ENCODE assay signal across 13 mouse cellular contexts in genomic region chr3:87323778-87324177, GRCm38 (mm10). TPM values are rescaled to one million over a fixed set of nuclear protein-coding genes. Genes with fewer than 3 reads are reported as not detected.
DNase-seq lines count a peak whose midpoint lies in the region; ATAC-seq and TF ChIP-seq lines count a peak whose summit lies in the region.
"Had no signal": no experiment of that assay in that cellular context is flagged by ENCODE, and none has a peak within 500 bp of the region (broad histone marks: within the 10 kb centered on the region; RNA-seq: fewer than 3 reads in every experiment).

No protein-coding gene starts in this region.

- H3K4me1 ChIP-seq in CH12.LX (ENCODE audit: control insufficient read depth in 1 of 2, insufficient read depth in 2 of 2): peaks cover 2 to 6% of the 10 kb centered on the region in 2 experiments; a peak in 3 of 4 replicates
- H3K4me1 ChIP-seq in embryonic facial prominence, embryonic 14.5 days (ENCODE audit: control insufficient read depth, insufficient read depth, low read length): no peaks in the 10 kb centered on the region
- H3K4me1 ChIP-seq: lung, embryonic 15.5 days; neural tube, embryonic 12.5 days had no signal

- H3K79me2 ChIP-seq in CH12.LX (replicated peaks; ENCODE audit: control insufficient read depth, extremely low read depth, insufficient read depth, poor library complexity, severe bottlenecking): no peaks in the 10 kb centered on the region

- dilution Hi-C loops in CH12.LX (cut with MboI; ENCODE audit: extremely low pct_ligation_motif_present, extremely low pct_unique_long_range_greater_than_20kb, low sequenced_read_pairs): no loop called here

- peak overlapping the region; percentile 6; the same call in 1 of the 2 replicates for H3K4me2 ChIP-seq in CH12.LX (ENCODE audit: insufficient read depth, low read depth, poor library complexity, severe bottlenecking)
- no peak overlapping the region for H3K4me2 ChIP-seq in embryonic facial prominence, embryonic 14.5 days (ENCODE audit: low read depth, low read length)
- H3K4me2 ChIP-seq: lung, embryonic 15.5 days; neural tube, embryonic 12.5 days had no signal

- TF ChIP-seq EP300 in CH12.LX (IDR thresholded peaks at IDR 0.05; ENCODE audit: low read length): no peak

- no peak overlapping the region for H3K4me3 ChIP-seq in CH12.LX (replicated peaks in 1 of 3; ENCODE audit: low read depth in 2 of 3, low read length in 2 of 3, poor library complexity in 1 of 3)
- H3K4me3 ChIP-seq in embryonic facial prominence, embryonic 14.5 days (ENCODE audit: low read depth, low read length): no peak overlapping the region
- H3K4me3 ChIP-seq: lung, embryonic 15.5 days; neural tube, embryonic 12.5 days had no signal

- in situ Hi-C loops in CH12.LX (cut with MboI; ENCODE audit: low pct_ligation_motif_present, low pct_unique_long_range_greater_than_20kb, low sequenced_read_pairs): loop anchor here (5.0 kb wide), 2 partner anchors 89 to 239 kb away; no protein-coding TSS in a partner anchor

- WGBS in embryonic facial prominence, embryonic 14.5 days: 10% methylated on average over 3 of the region's 3 CpGs

- no peak overlapping the region for H3K9ac ChIP-seq in CH12.LX (ENCODE audit: insufficient read depth, low read depth)
- H3K9ac ChIP-seq in embryonic facial prominence, embryonic 14.5 days (ENCODE audit: low read depth, low read length): no peak overlapping the region
- H3K9ac ChIP-seq: lung, embryonic 15.5 days; neural tube, embryonic 12.5 days had no signal

- no peak overlapping the region for H3K27ac ChIP-seq in CH12.LX (ENCODE audit: insufficient read depth, low read depth)
- no peak overlapping the region for H3K27ac ChIP-seq in embryonic facial prominence, embryonic 14.5 days (replicated peaks; ENCODE audit: low read depth, low read length)
- H3K27ac ChIP-seq: lung, embryonic 15.5 days; neural tube, embryonic 12.5 days had no signal

- H3K36me3 ChIP-seq in CH12.LX (replicated peaks in 1 of 2; ENCODE audit: control insufficient read depth in 1 of 2, insufficient read depth in 1 of 2, low read length in 1 of 2): no peaks in the 10 kb centered on the region
- no peaks in the 10 kb centered on the region for H3K36me3 ChIP-seq in embryonic facial prominence, embryonic 14.5 days (ENCODE audit: control insufficient read depth, insufficient read depth, low read length)
- H3K36me3 ChIP-seq: lung, embryonic 15.5 days; neural tube, embryonic 12.5 days had no signal

- H3K9me3 ChIP-seq in CH12.LX (replicated peaks; ENCODE audit: low read length): no peaks in the 10 kb centered on the region
- no peaks in the 10 kb centered on the region for H3K9me3 ChIP-seq in embryonic facial prominence, embryonic 14.5 days (ENCODE audit: control insufficient read depth, low read length)
- H3K9me3 ChIP-seq: lung, embryonic 15.5 days; neural tube, embryonic 12.5 days had no signal

- TF ChIP-seq CTCF in CH12.LX (conservative IDR thresholded peaks at IDR 0.05 in 1 of 2, IDR thresholded peaks at IDR 0.05 in 1 of 2; ENCODE audit: low read depth in 2 of 2, low read length in 2 of 2): peak; percentile 14 to 80; a peak in 3 of 4 replicates

- peak; percentile 78 for TF ChIP-seq RAD21 in CH12.LX (IDR thresholded peaks at IDR 0.05; ENCODE audit: low read depth, low read length)

- no peak for ATAC-seq in CD4-positive, CD25-positive, alpha-beta regulatory T cell, adult 4 months
- ATAC-seq in embryonic facial prominence, embryonic 14.5 days (ENCODE audit: low read depth): no peak
- ATAC-seq: activated CD4-positive, CD25-positive, alpha-beta regulatory T cell, adult 4 months had no signal

- no peaks in the 10 kb centered on the region for H3K27me3 ChIP-seq in CH12.LX (replicated peaks)
- no peaks in the 10 kb centered on the region for H3K27me3 ChIP-seq in embryonic facial prominence, embryonic 14.5 days (replicated peaks; ENCODE audit: control insufficient read depth, insufficient read depth, low read length)
- H3K27me3 ChIP-seq: lung, embryonic 15.5 days; neural tube, embryonic 12.5 days had no signal

- TF ChIP-seq POLR2A in CH12.LX (IDR thresholded peaks at IDR 0.05; ENCODE audit: low read depth, low read length): no peak

- DNase-seq in CD4-positive, CD25-positive, alpha-beta regulatory T cell, adult 2 months (ENCODE audit: low read depth, low spot score): peak; percentile 47
- DNase-seq in kidney, adult 9 months: peak; percentile 2
- no peak for DNase-seq in kidney, postnatal 25 days
- peak; percentile 36 for DNase-seq in CH12.LX (ENCODE audit: extremely low read depth)
- peak; percentile 17 for DNase-seq in embryonic facial prominence, embryonic 14.5 days (ENCODE audit: low spot score)
- no peak for DNase-seq in urinary bladder, postnatal 4 days (ENCODE audit: low spot score in 2 of 2)
- DNase-seq in lung, postnatal 25 days (ENCODE audit: low spot score): no peak
- DNase-seq: cerebellum, adult 9-10 months had no signal

TF ChIP-seq in CH12.LX, 34 proteins besides CTCF, POLR2A, EP300 and RAD21:
- no peak for TF ChIP-seq POLR2AphosphoS2 (IDR thresholded peaks at IDR 0.05; ENCODE audit: low read depth, low read length)
- TF ChIP-seq ZC3H11A (IDR thresholded peaks at IDR 0.05; ENCODE audit: low read depth, low read length): peak; percentile 71; the same call in 1 of the 2 replicates
- no peak for TF ChIP-seq HCFC1 (IDR thresholded peaks at IDR 0.05; ENCODE audit: low read depth, low read length)
- no peak for TF ChIP-seq E2F4 (IDR thresholded peaks at IDR 0.05; ENCODE audit: insufficient replicate concordance, low read depth, low read length)
- no peak for TF ChIP-seq MAX (IDR thresholded peaks at IDR 0.05; ENCODE audit: low read length)
- no peak for TF ChIP-seq TCF12 (IDR thresholded peaks at IDR 0.05; ENCODE audit: low read depth, low read length)
- no peak for TF ChIP-seq MYC (IDR thresholded peaks at IDR 0.05; ENCODE audit: low read depth, low read length)
- no peak for TF ChIP-seq MAFK (IDR thresholded peaks at IDR 0.05; ENCODE audit: insufficient replicate concordance, low read length)
- TF ChIP-seq ZNF384 (IDR thresholded peaks at IDR 0.05; ENCODE audit: low read depth, low read length): peak; percentile 79
- no peak for TF ChIP-seq TBP (conservative IDR thresholded peaks at IDR 0.05; ENCODE audit: low read depth, low read length)
- no peak for TF ChIP-seq USF2 (conservative IDR thresholded peaks at IDR 0.05; ENCODE audit: low read depth, low read length)
- no peak for TF ChIP-seq CHD2 (IDR thresholded peaks at IDR 0.05; ENCODE audit: low read length)
- no peak for TF ChIP-seq KAT2A (IDR thresholded peaks at IDR 0.05; ENCODE audit: insufficient replicate concordance, low read length)
- peak; percentile 71 for TF ChIP-seq SMC3 (IDR thresholded peaks at IDR 0.05; ENCODE audit: low read depth, low read length)
- no peak for TF ChIP-seq NRF1 (IDR thresholded peaks at IDR 0.05; ENCODE audit: low read depth, low read length)
- TF ChIP-seq ELF1 (IDR thresholded peaks at IDR 0.05; ENCODE audit: low read depth, low read length): no peak
TF ChIP-seq in CH12.LX: peak in this region for 3.

RNA-seq across cellular contexts. Expression of gene Cd5l, which starts 33.9 kb away (rescaled TPM):
- polyA plus RNA-seq in CD4-positive, CD25-positive, alpha-beta regulatory T cell, adult 4 months (2017; shearing (Covaris generic)): 1 to 10 TPM in 1 of 2 experiments, under 1 TPM in 1; 0.31 to 1.2 TPM
- total RNA-seq in CH12.LX (2012; rRNA removed): 0.13 and 0.17 TPM in 2 replicates
- total RNA-seq in CH12.LX (2014; rRNA removed): 0.11 and 0.15 TPM in 2 replicates
- polyA plus RNA-seq in CH12.LX (2012; ENCODE audit: insufficient read length, low read depth): 0.11 TPM in 1 of 2 replicates, not detected in the other
- polyA plus RNA-seq in embryonic facial prominence, embryonic 14.5 days (2014; fragmentation: Nextera tagmentation; extraction: Ambion mirVana): 0.35 TPM in 1 of 2 replicates, not detected in the other
- total RNA-seq: left cerebral cortex, adult 18-20 months had no signal

RNA-seq across cellular contexts. Expression of gene Fcrl1, which starts 52.4 kb away (rescaled TPM):
- polyA plus RNA-seq in CD4-positive, CD25-positive, alpha-beta regulatory T cell, adult 4 months (2017; shearing (Covaris generic)): 10 to 100 TPM; 46.0 to 62.3 TPM
- 17.6 and 20.6 TPM in 2 replicates for total RNA-seq in CH12.LX (2012; rRNA removed)
- 45.2 and 47.1 TPM in 2 replicates for total RNA-seq in CH12.LX (2014; rRNA removed)
- polyA plus RNA-seq in CH12.LX (2012; ENCODE audit: insufficient read length, low read depth): 50.1 and 54.9 TPM in 2 replicates
- 0.11 and 0.69 TPM in 2 replicates for polyA plus RNA-seq in embryonic facial prominence, embryonic 14.5 days (2014; fragmentation: Nextera tagmentation; extraction: Ambion mirVana)
- polyA plus RNA-seq: lung, embryonic 15.5 days had no signal

Comparison
In these comparisons a context has a peak if more than half of its experiments do, and no peak if none do; other contexts are left out.
1. DNase-seq: peak in CD4-positive, CD25-positive, alpha-beta regulatory T cell, adult 2 months (single experiment), kidney, adult 9 months (single experiment), CH12.LX (single experiment) and embryonic facial prominence, embryonic 14.5 days (single experiment); none in kidney, postnatal 25 days (0 of 2), urinary bladder, postnatal 4 days (0 of 2) and lung, postnatal 25 days (single experiment).
2. RNA of gene Fcrl1, which starts 52.4 kb away (polyA plus RNA-seq): 46.0 to 62.3 TPM in CD4-positive, CD25-positive, alpha-beta regulatory T cell, adult 4 months and 50.1 to 54.9 TPM in CH12.LX; 0.11 to 0.69 TPM in embryonic facial prominence, embryonic 14.5 days; every median in the first group is over 10 times any median in the second.